Mouse (Mus musculus) forelimb bud, embryonic 11.5 days (tissue): ENCODE measurements around the gene Frmd4b.
A peak's percentile ranks its signal among the peaks of the same experiment; 100 is the strongest.

Experiments
- DNase-seq: peaks from one replicate; pipeline ENCODE4 v3.0.0-alpha.2; 2012; ENCODE audit warnings: low read depth, low spot score

The Frmd4b gene

GRCm38 (mm10) chr6:97381275-97381674, 236.1 kb downstream of the Frmd4b start:
- DNase-seq: no peak

DNA sequence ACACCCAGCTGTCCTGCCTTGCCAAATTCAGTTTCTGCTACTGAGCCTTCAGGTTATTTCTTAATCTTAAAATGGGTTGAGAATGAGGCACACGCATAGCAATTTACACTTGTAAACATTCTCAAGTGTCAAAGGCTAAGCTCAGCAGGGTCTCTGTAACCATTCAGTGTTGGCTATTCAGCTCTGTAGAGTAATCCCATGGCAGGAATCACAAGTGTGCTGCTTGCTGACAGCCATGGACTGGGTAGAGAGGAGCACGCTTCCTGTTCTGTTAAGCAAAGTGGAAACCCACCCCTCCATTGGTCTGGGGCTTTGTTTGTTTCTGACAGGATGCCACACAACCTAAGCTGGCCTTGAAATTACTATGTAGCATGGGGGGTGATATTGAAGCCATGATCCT, 246.4 kb downstream of the Frmd4b start:
- no peak for DNase-seq

GRCm38 (mm10) chr6:97370460-97370859, 246.9 kb downstream of the Frmd4b start:
- no peak for DNase-seq

DNA sequence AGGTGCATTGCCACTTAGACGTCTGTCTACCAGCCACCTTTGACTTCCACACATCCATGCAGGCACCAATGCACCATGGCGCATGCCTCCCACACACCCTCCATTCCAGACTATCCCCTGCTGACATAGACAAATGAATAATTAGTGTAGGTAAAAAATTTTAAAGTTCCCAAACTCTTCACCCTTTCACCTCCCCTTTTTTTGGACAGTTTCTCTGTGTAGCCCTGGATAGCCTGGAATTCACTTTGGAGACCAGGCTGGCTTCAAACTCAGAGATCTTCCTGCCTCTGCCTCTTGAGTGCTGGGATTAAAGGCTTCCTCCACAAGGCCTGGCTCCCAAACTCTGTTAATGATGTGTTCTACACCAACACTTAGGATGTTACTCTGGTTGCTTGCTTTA, 253.5 kb downstream of the Frmd4b start:
- no peak for DNase-seq

DNA sequence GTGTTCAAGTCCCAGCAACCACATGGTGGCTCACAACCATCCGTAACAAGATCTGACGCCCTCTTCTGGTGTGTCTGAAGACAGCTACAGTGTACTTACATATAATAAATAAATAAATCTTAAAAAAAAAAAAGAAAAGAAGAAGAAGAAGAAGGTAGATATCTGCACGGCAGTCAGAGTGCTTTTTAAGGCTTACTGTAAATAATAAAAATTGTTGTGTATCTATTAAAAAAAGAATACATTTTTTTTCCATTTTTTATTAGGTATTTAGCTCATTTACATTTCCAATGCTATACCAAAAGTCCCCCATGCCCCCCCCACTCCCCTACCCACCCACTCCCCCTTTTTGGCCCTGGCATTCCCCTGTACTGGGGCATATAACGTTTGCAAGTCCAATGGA, 259.7 kb downstream of the Frmd4b start:
- DNase-seq: peak; percentile 72

DNA sequence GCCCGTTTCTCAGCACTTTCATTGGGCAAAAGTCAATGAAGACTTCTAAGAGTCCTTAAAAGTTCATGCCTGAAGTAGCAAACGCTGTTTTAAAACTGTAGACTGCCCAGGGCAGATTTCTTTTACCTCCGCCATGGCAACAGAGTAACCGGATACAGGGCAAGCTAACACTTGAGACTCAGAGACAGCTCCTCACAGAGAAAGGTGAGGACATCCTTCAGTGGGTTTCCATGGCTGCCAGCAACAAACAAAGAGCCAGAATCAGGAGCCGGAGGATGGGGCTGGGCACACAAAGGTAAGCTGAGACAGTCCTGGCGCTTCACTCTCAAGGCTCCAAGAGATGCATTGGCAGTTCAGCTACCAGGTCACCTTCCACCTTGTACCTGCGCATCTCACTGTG, 260.7 kb downstream of the Frmd4b start:
- DNase-seq: no peak

DNA sequence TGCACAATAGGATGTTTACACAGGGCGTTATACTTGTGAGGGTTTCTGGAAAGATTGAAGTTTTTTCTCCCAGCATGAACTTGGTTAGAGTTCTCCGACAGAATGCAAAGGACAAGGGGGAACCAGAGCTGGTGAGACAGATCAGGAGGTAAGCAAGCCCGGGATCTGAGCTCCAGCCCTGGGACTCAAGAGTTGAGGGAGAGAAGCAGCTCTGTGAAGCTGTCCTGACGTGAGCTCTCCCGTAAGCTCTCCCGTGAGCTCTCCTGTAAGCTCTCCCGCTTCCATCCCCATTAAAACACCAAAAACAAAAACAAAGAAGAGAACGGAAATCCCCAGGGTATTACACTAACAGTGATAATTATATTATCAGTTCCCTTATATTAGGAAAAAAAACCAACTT, 262.2 kb downstream of the Frmd4b start:
- DNase-seq: no peak

- peak; percentile 54 for DNase-seq
Measured at GRCm38 (mm10) chr6:97353933-97354332, 263.4 kb downstream of the Frmd4b start.

GRCm38 (mm10) chr6:97353371-97353770, 264.0 kb downstream of the Frmd4b start:
- no peak for DNase-seq

DNA sequence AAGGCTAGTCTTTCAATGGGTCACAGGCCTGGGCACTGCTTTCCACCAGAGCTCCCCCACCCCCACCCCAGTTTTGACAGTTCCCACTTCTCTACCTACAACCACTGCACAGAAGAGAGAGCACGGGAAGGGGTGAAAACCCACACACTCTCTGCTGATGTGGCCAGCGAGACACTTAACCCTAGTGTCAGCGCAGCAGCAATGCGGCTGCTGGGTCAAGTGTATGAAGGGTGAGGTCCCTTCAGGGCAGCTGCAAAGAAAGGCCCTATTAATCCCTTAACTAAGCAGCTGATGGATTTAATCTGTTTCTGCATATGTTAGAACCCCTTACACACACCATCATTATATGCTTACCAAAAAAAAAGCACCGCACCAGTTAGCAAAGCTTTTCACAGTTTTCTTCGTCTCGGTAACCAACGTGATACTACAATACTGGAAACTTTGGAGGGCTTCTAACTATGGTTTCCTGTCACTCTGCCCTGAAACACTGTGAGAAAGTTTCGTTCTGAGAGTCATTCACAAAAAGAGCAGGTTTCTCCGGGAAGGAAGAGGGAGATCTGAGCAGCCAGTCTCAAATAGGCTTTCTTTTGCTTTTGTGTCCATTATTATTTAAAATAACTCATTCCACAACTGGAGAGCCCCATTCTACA, 264.7 kb downstream of the Frmd4b start:
- no peak for DNase-seq

GRCm38 (mm10) chr6:97349355-97350138, 267.8 kb downstream of the Frmd4b start:
- no peak for DNase-seq

GRCm38 (mm10) chr6:97346932-97347331, 270.4 kb downstream of the Frmd4b start:
- no peak for DNase-seq

GRCm38 (mm10) chr6:97346527-97346926, 270.8 kb downstream of the Frmd4b start:
- DNase-seq: no peak

DNA sequence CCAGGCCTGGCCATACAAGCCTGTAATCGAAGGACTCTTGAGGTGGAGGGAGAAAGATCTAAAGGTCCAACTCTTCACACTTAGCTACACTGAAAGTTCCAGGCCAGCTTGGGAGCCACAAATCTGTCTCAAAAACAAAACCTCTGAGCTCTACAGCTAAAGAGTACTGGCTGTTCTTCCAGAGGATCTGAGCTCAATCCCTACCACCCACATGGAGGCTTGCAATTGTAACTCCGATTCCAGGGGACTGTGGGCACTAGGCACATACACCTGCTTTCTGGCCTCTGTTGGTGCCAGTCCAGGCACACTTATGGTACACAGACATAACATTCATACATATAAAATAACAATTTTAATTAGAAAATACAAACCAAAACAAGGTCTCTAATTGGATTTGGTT, 271.4 kb downstream of the Frmd4b start:
- no peak for DNase-seq

GRCm38 (mm10) chr6:97342185-97342584, 275.2 kb downstream of the Frmd4b start:
- no peak for DNase-seq

DNA sequence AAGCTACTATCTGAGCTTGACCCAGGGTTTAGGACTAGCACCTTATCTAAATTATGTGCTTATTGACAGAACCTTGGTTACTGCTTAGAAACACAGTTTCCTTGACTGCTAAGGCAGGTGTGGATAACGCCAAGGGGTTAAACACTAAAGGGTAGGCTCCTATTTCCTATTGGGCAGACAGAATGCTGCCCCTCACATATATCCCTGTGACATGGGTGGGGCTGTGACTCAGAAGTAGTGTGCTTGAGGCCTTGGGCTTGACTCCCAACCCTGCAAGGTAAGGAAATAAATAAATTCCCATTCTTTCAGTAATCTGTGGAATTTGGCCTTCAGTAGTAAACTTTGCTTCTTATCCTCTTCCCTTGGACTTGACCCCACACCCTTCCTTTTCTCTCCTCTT, 275.7 kb downstream of the Frmd4b start:
- no peak for DNase-seq

GRCm38 (mm10) chr6:97341148-97341547, 276.2 kb downstream of the Frmd4b start:
- DNase-seq: no peak

GRCm38 (mm10) chr6:97340211-97340791, 277.0 kb downstream of the Frmd4b start:
- no peak for DNase-seq

- DNase-seq: no peak
Measured at GRCm38 (mm10) chr6:97339271-97339681, 278.1 kb downstream of the Frmd4b start.

DNA sequence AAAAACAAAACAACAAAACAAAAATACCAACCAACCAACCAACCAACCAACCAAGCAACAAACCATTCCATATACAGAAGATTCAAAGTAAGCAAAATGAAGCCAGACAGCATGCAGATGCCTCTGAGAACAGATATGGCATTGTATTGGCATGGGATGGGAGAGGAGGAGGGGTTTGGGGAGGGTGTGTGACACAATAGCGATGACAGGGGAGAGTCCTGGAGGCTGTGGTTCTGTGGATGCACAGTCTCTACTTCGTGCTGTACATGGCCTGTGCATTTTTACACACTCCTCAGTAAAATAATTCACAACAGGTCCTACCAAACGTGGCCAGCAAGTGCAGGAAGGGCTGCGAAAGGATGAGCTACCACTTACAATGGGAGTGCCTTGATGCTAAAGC, 278.5 kb downstream of the Frmd4b start:
- DNase-seq: no peak

GRCm38 (mm10) chr6:97333323-97333722, 284.0 kb downstream of the Frmd4b start:
- no peak for DNase-seq

- DNase-seq: no peak
Measured at GRCm38 (mm10) chr6:97323951-97324350, 293.4 kb downstream of the Frmd4b start.

- DNase-seq: no peak
Measured at GRCm38 (mm10) chr6:97322126-97322525, 295.2 kb downstream of the Frmd4b start.
